Mouse (Mus musculus) spleen, adult 2 months (tissue): ENCODE data around the gene Fbxl17.

ENCODE experiments used
- CTCF ChIP-seq: fragments of 200-500 bp; IDR thresholded peaks from 2 replicates; pipeline ENCODE4 v1.5.1; 2011; ENCODE audit warnings: mild to moderate bottlenecking, inconsistent platforms; ENCODE audit not compliant: insufficient read depth, insufficient read length, insufficient replicate concordance; ENCODE audit errors: extremely low read depth
- POLR2A ChIP-seq: fragments of 200-500 bp; IDR thresholded peaks from 2 replicates; pipeline ENCODE4 v1.6.1; 2011; ENCODE audit warnings: low read depth, low read length, inconsistent platforms

GRCm38 (mm10) chr17:63271000-63271399 lies 228.8 kb downstream of the Fbxl17 start:
- TF ChIP-seq POLR2A (no peak), CTCF (no peak)
